Mouse (Mus musculus) stomach, postnatal 0 days (tissue): ENCODE measurements at regions not wholly inside any gene's neighbourhood (a gene's known extent, or its start where the extent isn't known, plus 50 kb on each side); places are given as distances from the start of the nearest gene placed in this dataset.

Experiments
- CTCF ChIP-seq: IDR thresholded peaks from 2 replicates; pipeline ENCODE4 v1.5.1; 2016; ENCODE audit warnings: antibody characterized with exemption, low read depth, mild to moderate bottlenecking, moderate library complexity
- EP300 ChIP-seq: optimal IDR thresholded peaks from 2 replicates; pipeline ENCODE3; 2016; ENCODE audit warnings: antibody characterized with exemption

- no peak for TF ChIP-seq CTCF
- TF ChIP-seq EP300, result no peak
These were observed 180.0 kb upstream of the Got2 start for GRCm38 (mm10) chr8:96068306-96068705.
